Mouse (Mus musculus): ENCODE results near the gene Unk. TPM values are rescaled to one million over a fixed set of nuclear protein-coding genes. Genes with fewer than 3 reads are reported as not detected.

The Unk gene
- polyA plus RNA-seq, 1 experiment = 28.1 TPM

DNA sequence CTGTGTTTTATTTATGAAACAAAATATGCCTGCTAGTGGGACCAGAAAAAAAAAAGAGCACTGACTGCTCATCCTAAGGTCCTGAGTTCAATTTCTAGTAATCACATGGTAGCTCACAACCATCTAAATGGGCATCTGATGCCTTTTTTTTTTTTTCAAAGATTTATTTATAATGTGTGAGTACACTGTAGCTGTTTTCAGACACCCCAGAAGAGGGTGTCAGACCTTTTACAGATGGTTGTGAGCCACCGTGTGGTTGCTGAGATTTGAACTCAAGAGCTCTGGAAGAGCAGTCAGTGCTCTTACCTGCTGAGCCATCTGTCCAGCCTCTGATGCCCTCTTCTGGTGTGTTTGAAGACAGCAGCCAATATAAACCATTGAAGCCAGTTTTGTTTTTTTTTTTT lies 9.6 kb upstream of the Unk start:
- no peak for TF ChIP-seq CTCF (IDR thresholded peaks at IDR 0.05; ENCODE audit: low read depth, low read length)
- no peak for TF ChIP-seq POLR2A (IDR thresholded peaks at IDR 0.05; ENCODE audit: borderline replicate concordance, low read depth, low read length)
- H3K27ac ChIP-seq (ENCODE audit: insufficient read depth, low read depth, low read length) = no peak overlapping the region
- H3K4me3 ChIP-seq (ENCODE audit: insufficient read depth, low read length) = no peak overlapping the region

DNA sequence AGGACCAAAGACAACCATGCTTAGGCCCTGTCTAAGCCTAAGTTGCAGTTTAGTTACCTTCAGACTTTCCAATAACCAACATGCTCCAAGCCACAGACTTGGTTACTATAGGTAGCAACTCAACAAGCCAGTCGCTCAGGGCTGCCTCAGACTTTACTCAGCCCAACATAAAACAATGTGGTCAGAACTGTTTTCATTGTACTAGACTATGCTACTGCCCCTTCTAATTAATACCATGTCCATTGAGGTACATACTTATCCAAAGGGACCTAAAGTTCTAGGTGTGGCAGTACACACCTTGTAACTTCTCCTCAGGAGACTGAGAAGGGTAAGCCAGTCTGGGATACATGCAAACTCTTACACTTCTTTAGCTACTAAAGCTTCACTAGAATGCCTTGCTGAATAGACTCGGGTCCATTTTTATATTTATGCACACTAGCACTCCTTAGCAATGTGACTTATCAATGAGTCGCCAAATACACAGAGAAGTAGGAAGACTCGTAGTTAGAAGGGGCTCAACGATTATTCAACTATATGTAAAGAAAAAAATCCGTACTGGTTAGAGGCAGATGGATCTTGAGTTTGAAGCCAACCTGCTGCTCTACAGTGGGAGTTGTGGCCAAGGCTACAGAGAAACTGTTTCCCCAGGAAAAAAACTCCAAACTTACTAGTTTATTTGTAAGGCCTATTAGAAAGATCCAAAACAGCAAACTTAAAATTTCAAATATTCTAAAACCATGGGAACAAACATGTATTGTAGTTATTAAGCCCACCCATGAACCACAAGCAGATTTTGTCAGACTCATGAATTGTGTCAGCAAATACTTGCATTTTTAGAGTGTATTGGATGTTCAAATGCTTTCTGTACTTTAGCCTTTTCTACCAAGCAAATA lies 8.5 kb upstream of the Unk start:
- Histone ChIP-seq H3K4me3 (ENCODE audit: insufficient read depth, low read length) (no peak overlapping the region), H3K4me1 (ENCODE audit: control insufficient read depth, insufficient read depth, low read length) (peaks cover 18% of the 10 kb centered on the region), H3K27ac (ENCODE audit: insufficient read depth, low read depth, low read length) (no peak overlapping the region)
- TF ChIP-seq POLR2A (IDR thresholded peaks at IDR 0.05; ENCODE audit: borderline replicate concordance, low read depth, low read length) (no peak), CTCF (IDR thresholded peaks at IDR 0.05; ENCODE audit: low read depth, low read length) (no peak)

More for the DNA sequence above, 9.6 kb upstream of the Unk start:
- H3K4me1 ChIP-seq (ENCODE audit: control insufficient read depth, insufficient read depth, low read length) = peaks cover 15% of the 10 kb centered on the region

DNA sequence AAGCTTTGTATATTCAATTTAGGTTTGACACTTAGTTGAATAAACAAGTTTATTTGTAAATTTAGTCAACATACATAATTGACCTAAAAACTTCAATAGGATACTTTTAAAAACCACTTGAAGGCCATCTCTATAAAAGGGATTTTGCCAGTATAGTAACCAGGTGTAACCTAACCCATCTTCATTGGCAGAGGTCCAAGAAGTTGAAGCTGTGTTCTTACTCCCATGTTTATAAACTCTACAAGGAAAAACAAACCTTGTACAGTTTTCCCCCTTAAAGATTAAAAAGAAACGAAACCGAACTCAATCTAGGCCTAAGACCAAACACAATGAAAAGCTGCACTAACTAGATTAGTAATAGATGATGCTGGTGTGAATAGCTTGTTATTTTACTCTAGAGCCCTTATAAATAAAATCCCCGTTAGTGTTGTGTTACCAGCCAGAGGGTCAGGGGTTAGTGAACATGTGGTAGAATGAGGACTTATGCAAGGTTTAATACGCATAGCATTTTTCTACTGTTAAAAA lies 7.8 kb upstream of the Unk start:
- TF ChIP-seq POLR2A (IDR thresholded peaks at IDR 0.05; ENCODE audit: borderline replicate concordance, low read depth, low read length) (no peak), CTCF (IDR thresholded peaks at IDR 0.05; ENCODE audit: low read depth, low read length) (no peak)
- H3K27ac ChIP-seq (ENCODE audit: insufficient read depth, low read depth, low read length) = no peak overlapping the region
- H3K4me3 ChIP-seq (ENCODE audit: insufficient read depth, low read length) = no peak overlapping the region
- H3K4me1 ChIP-seq (ENCODE audit: control insufficient read depth, insufficient read depth, low read length) = peaks cover 18% of the 10 kb centered on the region

DNA sequence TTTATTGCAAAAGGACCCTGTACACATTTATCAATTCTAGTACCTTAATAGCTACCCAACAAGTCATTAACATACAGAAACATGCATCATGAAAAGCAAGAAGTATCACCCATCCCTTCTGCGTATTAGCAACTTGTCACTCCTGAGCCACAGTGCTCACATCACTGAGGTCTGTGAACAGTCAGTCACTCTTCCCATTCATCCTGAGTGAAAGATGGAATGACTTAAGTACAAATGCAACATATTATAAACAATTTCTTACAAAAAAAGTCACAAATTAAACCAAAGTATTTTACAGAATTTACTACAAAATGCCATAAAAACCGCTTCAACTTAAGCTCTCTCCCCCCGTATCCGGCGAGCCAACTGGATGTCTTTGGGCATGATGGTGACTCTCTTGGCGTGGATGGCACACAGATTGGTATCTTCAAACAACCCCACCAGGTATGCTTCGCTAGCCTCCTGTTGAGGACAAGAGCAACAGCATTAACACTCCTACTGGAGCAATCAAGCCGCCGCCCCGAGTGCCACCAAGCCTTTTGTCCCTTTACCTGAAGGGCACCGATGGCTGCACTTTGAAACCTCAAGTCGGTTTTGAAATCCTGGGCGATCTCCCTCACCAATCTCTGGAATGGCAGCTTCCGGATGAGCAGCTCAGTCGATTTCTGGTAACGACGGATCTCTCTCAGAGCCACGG lies 6.9 kb upstream of the Unk start:
- Histone ChIP-seq H3K4me1 (ENCODE audit: control insufficient read depth, insufficient read depth, low read length) (peaks cover 18% of the 10 kb centered on the region), H3K4me3 (ENCODE audit: insufficient read depth, low read length) (peak overlapping the region; percentile 83), H3K27ac (ENCODE audit: insufficient read depth, low read depth, low read length) (peak overlapping the region; percentile 98)

DNA sequence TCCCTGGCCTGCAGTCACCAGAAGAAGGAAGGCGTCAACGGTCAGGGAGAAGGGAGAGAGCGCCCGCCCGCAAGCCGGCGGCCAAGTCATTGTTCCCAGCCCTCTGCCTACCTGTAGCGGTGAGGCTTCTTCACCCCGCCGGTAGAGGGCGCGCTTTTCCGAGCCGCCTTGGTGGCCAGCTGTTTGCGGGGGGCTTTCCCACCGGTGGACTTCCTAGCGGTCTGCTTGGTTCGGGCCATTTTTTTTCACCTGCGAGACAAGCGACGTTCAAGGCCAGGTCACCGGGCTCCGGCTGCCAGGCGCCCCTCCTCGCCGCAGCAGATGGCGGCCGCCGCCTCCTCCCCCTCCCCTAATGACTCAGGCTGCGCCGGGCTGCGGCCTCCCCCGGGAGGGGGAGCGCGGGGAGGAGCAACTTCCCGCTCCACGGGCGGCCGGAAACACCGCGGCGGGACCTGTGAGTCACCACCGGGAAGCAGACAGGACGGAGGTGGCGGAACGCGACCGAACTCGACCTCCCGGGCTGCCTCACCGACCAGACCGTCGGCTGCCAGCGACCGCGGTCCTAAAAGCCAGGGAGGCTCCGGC lies 6.3 kb upstream of the Unk start:
- no peak for TF ChIP-seq POLR2A (IDR thresholded peaks at IDR 0.05; ENCODE audit: borderline replicate concordance, low read depth, low read length)
- TF ChIP-seq CTCF (IDR thresholded peaks at IDR 0.05; ENCODE audit: low read depth, low read length) = peak; percentile 86
- peaks cover 24% of the 10 kb centered on the region for H3K4me1 ChIP-seq (ENCODE audit: control insufficient read depth, insufficient read depth, low read length)

DNA sequence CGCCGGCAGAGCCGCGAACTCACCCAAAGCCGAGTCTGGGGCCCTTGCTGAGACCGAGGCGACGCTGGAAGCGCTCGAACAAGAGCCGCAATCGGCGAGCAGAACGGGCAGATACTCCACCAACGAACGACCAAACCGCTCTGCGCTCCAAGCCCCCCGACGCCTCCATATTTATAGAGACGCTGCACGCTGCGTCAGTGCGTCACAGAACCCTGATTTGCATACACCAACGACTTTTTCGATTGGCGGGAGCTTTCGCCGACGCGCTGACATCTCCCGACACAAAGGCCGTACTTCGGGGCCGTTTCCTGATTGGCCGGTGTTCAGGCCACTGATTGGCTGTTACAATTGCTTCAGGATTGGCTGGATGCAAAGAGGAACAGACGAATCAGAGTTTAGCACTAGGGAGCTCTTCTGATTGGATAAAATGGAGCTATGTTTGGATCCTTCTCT lies 5.7 kb upstream of the Unk start:
- H3K4me3 ChIP-seq (ENCODE audit: insufficient read depth, low read length) = peak overlapping the region; percentile 83
- H3K27ac ChIP-seq (ENCODE audit: insufficient read depth, low read depth, low read length) = peak overlapping the region; percentile 98
- peaks cover 25% of the 10 kb centered on the region for H3K4me1 ChIP-seq (ENCODE audit: control insufficient read depth, insufficient read depth, low read length)
- TF ChIP-seq CTCF (IDR thresholded peaks at IDR 0.05; ENCODE audit: low read depth, low read length) (no peak), POLR2A (IDR thresholded peaks at IDR 0.05; ENCODE audit: borderline replicate concordance, low read depth, low read length) (peak; percentile 97)

More for the DNA sequence above, 6.3 kb upstream of the Unk start:
- Histone ChIP-seq H3K27ac (ENCODE audit: insufficient read depth, low read depth, low read length) (peak overlapping the region; percentile 98), H3K4me3 (ENCODE audit: insufficient read depth, low read length) (peak overlapping the region; percentile 83)

DNA sequence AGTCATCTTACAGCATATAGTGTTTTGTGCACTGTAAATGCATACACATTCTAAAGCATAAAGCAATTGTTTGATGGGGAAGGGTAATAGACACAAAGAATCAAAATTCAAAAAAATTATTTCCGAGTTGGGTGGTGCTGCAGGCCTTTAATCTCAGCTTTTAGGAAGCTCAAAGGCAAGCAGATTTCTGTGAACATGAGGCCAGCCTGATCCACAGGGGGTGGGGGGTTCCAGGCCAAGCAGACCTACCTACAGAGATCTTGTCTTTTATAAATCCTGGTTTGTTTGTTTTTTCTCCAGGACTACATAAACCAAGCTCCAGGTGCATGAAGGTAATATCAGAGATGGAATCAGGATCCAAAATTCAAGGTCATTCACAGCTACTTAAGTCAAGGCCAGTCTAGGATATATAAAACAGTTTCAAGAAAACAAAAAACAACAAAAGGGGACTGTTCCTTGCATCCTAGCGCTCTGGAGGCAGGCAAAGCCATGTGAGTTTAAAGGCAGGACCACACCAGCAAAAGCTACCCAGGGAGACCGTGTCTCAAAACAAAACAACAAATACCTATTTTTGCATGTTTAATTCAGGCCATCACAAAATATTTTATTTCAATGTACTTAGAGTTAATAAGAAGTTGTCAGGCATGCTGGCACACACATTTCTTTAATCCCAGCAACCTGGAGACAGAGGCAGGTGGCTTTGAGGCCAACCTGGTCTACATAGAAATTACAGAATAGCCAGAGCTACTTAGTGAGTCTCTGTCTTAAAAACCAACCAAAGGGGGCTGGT lies 4.9 kb upstream of the Unk start:
- H3K27ac ChIP-seq (ENCODE audit: insufficient read depth, low read depth, low read length) = peak overlapping the region; percentile 47
- H3K4me1 ChIP-seq (ENCODE audit: control insufficient read depth, insufficient read depth, low read length) = peaks cover 24% of the 10 kb centered on the region
- H3K4me3 ChIP-seq (ENCODE audit: insufficient read depth, low read length) = no peak overlapping the region
- TF ChIP-seq CTCF (IDR thresholded peaks at IDR 0.05; ENCODE audit: low read depth, low read length) (no peak), POLR2A (IDR thresholded peaks at IDR 0.05; ENCODE audit: borderline replicate concordance, low read depth, low read length) (no peak)

DNA sequence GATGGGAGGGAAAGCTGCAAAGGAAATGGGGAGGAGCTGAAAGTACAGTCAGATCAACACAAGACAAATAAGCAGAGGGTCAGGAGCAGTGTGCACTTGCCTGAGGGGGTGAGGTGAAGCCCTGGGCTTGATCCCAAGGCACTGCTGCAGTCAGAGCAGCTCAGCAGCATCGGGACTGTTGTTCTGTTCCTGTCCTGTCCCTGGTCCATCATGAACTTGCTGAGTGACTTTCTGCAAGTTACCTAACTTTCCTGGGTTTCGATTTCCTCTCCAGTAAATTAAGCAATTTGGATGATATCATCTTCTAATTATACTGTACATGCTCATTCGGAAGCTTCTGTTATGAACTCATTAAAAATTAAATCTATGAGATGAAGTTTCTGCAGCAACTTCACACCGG lies 2.4 kb upstream of the Unk start, which contains the start of gene H3f3b:
Gene H3f3b, minus strand, starts transcription at position 207 of the 400 bp plus-strand sequence.
- Histone ChIP-seq H3K27ac (ENCODE audit: insufficient read depth, low read depth, low read length) (peak within 1 kb of the TSS; percentile 90), H3K4me3 (ENCODE audit: insufficient read depth, low read length) (peak within 1 kb of the TSS; percentile 60), H3K4me1 (ENCODE audit: control insufficient read depth, insufficient read depth, low read length) (peaks cover 34% of the 10 kb centered on the region)
- TF ChIP-seq POLR2A (IDR thresholded peaks at IDR 0.05; ENCODE audit: borderline replicate concordance, low read depth, low read length) = no peak
- TF ChIP-seq CTCF (IDR thresholded peaks at IDR 0.05; ENCODE audit: low read depth, low read length) = no peak
